Mouse (Mus musculus) embryonic stem cell, embryonic (primary cell): ENCODE results near the gene Ehd4.

ENCODE experiments used
- CTCF ChIA-PET, 4 experiments: fragments of 300-600 bp in 2 of 4; fragments of 350-600 bp in 2 of 4; sonication (Branson Sonifier 250); formaldehyde crosslinking; loops; one replicate each; lab custom pipeline; 2022; ENCODE audit warnings: inconsistent platforms in 2 of 4; lab: Charles Lee
- POLR2A ChIA-PET, 4 experiments: fragments of 300-600 bp in 2 of 4; fragments of 350-600 bp in 2 of 4; sonication (Branson Sonifier 250); formaldehyde crosslinking; loops; one replicate each; lab custom pipeline; 2022; ENCODE audit warnings: antibody characterized with exemption in 4 of 4, inconsistent platforms in 1 of 4; lab: Charles Lee

The Ehd4 gene

DNA sequence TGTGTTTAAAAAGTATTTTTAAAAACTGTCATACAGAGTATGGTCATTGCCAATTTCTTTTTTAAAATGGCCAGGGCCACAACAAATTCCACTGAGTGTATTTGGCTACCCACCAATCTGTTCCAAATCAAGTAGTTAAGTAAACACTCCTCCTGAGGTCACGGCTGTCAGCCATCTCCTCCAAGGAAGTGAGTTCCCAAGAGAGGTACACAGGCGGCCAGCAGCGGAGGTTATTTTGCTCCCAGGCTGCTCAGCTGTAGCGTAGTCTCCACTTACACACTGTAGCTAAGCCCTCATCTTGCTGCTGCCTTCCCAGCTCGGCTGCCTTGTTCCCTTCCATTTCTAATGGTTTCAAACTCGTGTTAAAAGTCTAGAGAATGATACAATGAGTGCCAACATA, 51.5 kb downstream of the Ehd4 start:
- ChIA-PET CTCF (interaction anchor here in 1 of 4 experiments (0.6 kb wide), 1 partner anchor 76 kb away, joined by 3 read pairs; no protein-coding TSS in a partner anchor), POLR2A (interaction anchor here in 1 of 4 experiments (1.0 kb wide), 1 partner anchor 9 kb away, joined by 3 read pairs; no protein-coding TSS in a partner anchor)

DNA sequence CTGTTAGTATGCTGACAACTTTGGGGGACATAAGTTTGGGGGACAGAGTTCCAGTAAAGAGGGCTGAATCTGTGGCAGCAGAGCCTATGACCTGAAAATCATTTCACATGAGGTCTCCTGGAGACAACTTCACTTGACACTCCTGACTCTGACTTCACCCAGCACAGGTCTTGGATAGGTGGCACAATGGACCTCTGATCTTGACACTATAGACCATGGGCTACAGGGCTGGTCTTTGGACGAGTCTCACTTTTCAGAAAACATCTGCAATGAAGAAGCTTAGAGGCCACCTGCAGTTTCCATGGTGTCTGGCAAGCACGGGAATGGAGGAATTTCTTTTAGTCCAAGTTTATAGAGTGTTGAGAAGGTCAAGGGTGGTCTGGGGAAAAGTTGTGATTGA, 52.0 kb downstream of the Ehd4 start:
- ChIA-PET POLR2A (interaction anchor here in 1 of 4 experiments (1.0 kb wide), 1 partner anchor 8 kb away, joined by 3 read pairs; no protein-coding TSS in a partner anchor), CTCF (interaction anchor here in 1 of 4 experiments (0.6 kb wide), 1 partner anchor 76 kb away, joined by 3 read pairs; no protein-coding TSS in a partner anchor)

GRCm38 (mm10) chr2:120101961-120102360, 52.4 kb downstream of the Ehd4 start:
- POLR2A ChIA-PET = no interaction called here
- CTCF ChIA-PET = interaction anchor here in 1 of 4 experiments (0.8 kb wide), 1 partner anchor 72 kb away, joined by 4 read pairs; no protein-coding TSS in a partner anchor

- ChIA-PET CTCF (interaction anchor here in 2 of 4 experiments (0.6 to 1.1 kb wide), 3 partner anchors 17 to 74 kb away, joined by 4 to 6 read pairs (median 4); no protein-coding TSS in a partner anchor), POLR2A (interaction anchor here in 2 of 4 experiments (0.8 to 2.8 kb wide), 5 partner anchors 9 to 242 kb away, joined by 3 to 12 read pairs (median 3); partner anchors contain the start of gene Ehd4 (in 1 of the 2))
These were observed 54.5 kb downstream of the Ehd4 start for GRCm38 (mm10) chr2:120099886-120100285.

DNA sequence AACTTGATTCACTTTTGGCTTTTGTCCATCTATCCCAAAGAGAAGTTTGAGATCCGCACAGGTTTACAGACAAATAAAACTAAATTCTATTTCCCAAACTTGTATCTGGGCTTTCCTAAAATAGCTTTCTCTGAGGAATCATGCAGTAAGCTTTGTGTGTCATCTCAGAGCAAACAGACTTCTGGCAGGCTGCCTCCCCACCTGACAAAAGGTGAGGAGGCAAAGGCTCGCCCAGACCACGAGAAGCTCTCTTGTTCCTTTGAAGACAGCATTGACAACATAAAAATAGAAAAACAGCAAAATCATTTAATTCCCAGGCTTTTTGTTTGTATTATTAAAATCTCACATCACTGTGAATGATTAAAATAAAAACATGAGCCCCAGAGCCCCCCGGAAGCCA, 55.1 kb downstream of the Ehd4 start:
- ChIA-PET POLR2A (interaction anchor here in 3 of 4 experiments (0.5 to 2.8 kb wide), 7 partner anchors 8 to 242 kb away, joined by 3 to 12 read pairs (median 3); partner anchors contain the start of gene Ehd4 (in 1 of the 3)), CTCF (interaction anchor here in 3 of 4 experiments (0.6 to 2.4 kb wide), 4 partner anchors 17 to 74 kb away, joined by 4 to 6 read pairs (median 5); no protein-coding TSS in a partner anchor)

GRCm38 (mm10) chr2:120098781-120099202, 55.6 kb downstream of the Ehd4 start:
- ChIA-PET CTCF (interaction anchor here in 2 of 4 experiments (1.1 to 2.4 kb wide), 3 partner anchors 16 to 75 kb away, joined by 4 to 6 read pairs (median 6); no protein-coding TSS in a partner anchor), POLR2A (interaction anchor here in 3 of 4 experiments (0.5 to 2.8 kb wide), 7 partner anchors 8 to 241 kb away, joined by 3 to 12 read pairs (median 3); partner anchors contain the start of gene Ehd4 (in 1 of the 3))

GRCm38 (mm10) chr2:120097868-120098267, 56.5 kb downstream of the Ehd4 start:
- ChIA-PET POLR2A (interaction anchor here (0.8 to 3.2 kb wide), 11 partner anchors 8 to 423 kb away, joined by 3 to 12 read pairs (median 3); partner anchors contain the start of genes Ehd4 (in 1 of the 4), Gm28042 (in 1 of the 4), Jmjd7 (in 1 of the 4) and Rtf1 (in 1 of the 4)), CTCF (interaction anchor here in 3 of 4 experiments (0.5 to 2.4 kb wide), 4 partner anchors 15 to 176 kb away, joined by 3 to 6 read pairs (median 4); no protein-coding TSS in a partner anchor)

- POLR2A ChIA-PET = interaction anchor here in 2 of 4 experiments (0.8 to 3.2 kb wide), 7 partner anchors 9 to 422 kb away, joined by 3 to 10 read pairs (median 3); partner anchors contain the start of genes Ehd4 (in 1 of the 2) and Rtf1 (in 1 of the 2)
- CTCF ChIA-PET = interaction anchor here in 1 of 4 experiments (0.6 to 1.5 kb wide), 2 partner anchors 28 kb away, joined by 3 read pairs; no protein-coding TSS in a partner anchor
These were observed 57.7 kb downstream of the Ehd4 start for GRCm38 (mm10) chr2:120096711-120097110.

DNA sequence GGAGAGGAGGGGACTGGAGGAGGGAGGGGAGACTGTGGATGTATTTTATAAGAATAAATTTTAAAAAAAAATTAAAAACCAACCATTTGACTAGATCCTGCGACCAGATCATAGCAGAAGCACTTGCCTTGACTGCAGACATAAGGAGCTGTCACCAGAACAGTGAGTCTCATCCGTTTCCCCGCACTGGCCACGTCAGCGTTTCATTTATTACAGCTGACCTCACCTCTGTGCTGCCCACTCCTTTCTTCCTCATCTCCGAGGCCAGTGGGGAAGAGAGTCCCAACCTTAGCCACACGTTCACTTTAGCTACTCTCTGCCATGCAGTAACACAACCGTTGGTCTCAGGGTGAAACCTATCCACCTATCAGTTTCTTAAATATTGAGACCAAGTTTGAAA, 58.2 kb downstream of the Ehd4 start:
- CTCF ChIA-PET = interaction anchor here in 1 of 4 experiments (0.6 kb wide), 1 partner anchor 28 kb away, joined by 3 read pairs; no protein-coding TSS in a partner anchor
- POLR2A ChIA-PET = interaction anchor here in 2 of 4 experiments (1.0 to 3.2 kb wide), 5 partner anchors 10 to 55 kb away, joined by 3 to 10 read pairs (median 3); no protein-coding TSS in a partner anchor

- CTCF ChIA-PET = interaction anchor here in 2 of 4 experiments (0.6 to 1.4 kb wide), 4 partner anchors 9 to 59 kb away, joined by 3 read pairs; partner anchors contain the start of gene Ehd4 (in 1 of the 2)
- POLR2A ChIA-PET = interaction anchor here in 3 of 4 experiments (0.6 to 3.2 kb wide), 6 partner anchors 10 to 308 kb away, joined by 3 to 10 read pairs (median 4); partner anchors contain the start of genes Ehd4 (in 1 of the 3) and Rpap1 (in 1 of the 3)
These were observed 59.2 kb downstream of the Ehd4 start for GRCm38 (mm10) chr2:120095171-120095570.

GRCm38 (mm10) chr2:120093671-120094430, 60.6 kb downstream of the Ehd4 start:
- CTCF ChIA-PET = interaction anchor here (0.6 to 2.1 kb wide), 26 partner anchors 8 to 339 kb away, joined by 3 to 9 read pairs (median 3); partner anchors contain the start of genes Ehd4 (in 1 of the 4) and Mapkbp1 (in 1 of the 4)
- POLR2A ChIA-PET = interaction anchor here in 3 of 4 experiments (0.6 to 2.5 kb wide), 17 partner anchors 9 to 306 kb away, joined by 3 to 10 read pairs (median 3); partner anchors contain the start of genes Ehd4 (in 1 of the 3), Gm28042 (in 1 of the 3), Jmjd7 (in 1 of the 3) and Pla2g4e (in 1 of the 3)

DNA sequence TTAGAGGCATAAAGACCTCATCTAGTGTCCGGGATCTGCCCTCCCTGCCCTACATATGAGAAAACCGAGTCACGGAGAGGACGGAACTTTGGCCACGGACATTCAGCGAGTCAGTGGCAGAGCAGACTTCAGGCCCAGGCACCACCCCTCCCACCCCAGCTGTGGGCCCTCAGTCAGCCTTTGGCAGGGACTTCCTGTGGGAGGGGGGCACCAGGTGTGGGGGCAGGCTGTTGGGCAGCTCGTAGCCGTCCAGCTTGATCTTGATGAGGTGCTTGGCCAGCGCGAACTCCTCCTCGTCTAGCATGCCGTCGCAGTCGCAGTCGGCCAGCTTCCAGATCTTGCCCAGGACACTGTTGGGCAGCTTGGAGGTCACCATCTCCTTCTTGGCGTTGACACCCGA, 63.4 kb downstream of the Ehd4 start:
- POLR2A ChIA-PET = interaction anchor here in 2 of 4 experiments (0.6 to 1.3 kb wide), 3 partner anchors 9 to 462 kb away, joined by 3 to 4 read pairs (median 3); no protein-coding TSS in a partner anchor

DNA sequence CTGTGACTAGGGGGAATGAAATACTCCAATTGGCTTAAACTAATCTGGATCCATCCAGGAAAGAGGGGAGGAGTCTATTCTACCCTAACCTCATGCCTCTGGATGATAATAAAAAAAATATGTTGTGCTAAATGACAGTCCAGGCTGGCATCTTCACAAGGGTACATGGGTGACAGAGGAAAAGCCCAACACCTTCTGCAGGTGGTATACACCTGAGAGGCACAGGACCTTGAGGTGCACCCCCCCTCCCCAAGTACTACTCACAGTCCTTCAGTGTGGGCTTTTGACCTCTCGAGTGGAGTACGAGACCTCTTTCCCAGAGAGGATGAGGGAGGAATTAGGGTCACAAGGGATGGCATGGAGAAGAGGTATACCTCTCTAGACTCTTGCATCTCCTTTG, 66.5 kb downstream of the Ehd4 start:
- ChIA-PET CTCF (interaction anchor here in 1 of 4 experiments (1.5 kb wide), 1 partner anchor 181 kb away, joined by 3 read pairs; no protein-coding TSS in a partner anchor), POLR2A (interaction anchor here in 1 of 4 experiments (0.7 kb wide), 1 partner anchor 9 kb away, joined by 3 read pairs; no protein-coding TSS in a partner anchor)

More for the DNA sequence above, 63.4 kb downstream of the Ehd4 start:
- CTCF ChIA-PET = interaction anchor here in 3 of 4 experiments (1.0 to 1.5 kb wide), 4 partner anchors 9 to 83 kb away, joined by 3 to 4 read pairs (median 3); no protein-coding TSS in a partner anchor

DNA sequence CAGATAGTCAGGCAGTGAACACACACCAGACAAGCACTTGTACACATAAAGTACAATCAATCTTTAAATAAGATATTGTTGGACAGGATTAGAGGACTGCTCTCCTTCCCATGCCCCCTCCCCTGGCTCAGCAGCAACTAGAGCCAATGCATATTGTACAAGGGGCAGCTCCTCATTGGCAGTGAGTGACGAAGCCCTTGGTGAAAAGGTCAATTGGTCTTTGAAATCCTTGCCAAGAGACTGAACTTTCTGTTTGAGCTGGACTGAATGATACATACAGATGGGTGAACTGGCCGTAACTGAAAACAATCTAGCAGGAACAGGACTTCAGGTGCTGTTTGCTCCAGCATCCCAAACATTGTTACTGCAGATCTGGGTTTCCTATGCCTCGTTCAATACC, 67.0 kb downstream of the Ehd4 start:
- ChIA-PET POLR2A (interaction anchor here in 2 of 4 experiments (0.7 to 3.1 kb wide), 4 partner anchors 8 to 230 kb away, joined by 3 to 15 read pairs (median 8); no protein-coding TSS in a partner anchor), CTCF (interaction anchor here (0.5 to 3.0 kb wide), 9 partner anchors 11 to 182 kb away, joined by 3 to 10 read pairs (median 3); no protein-coding TSS in a partner anchor)

DNA sequence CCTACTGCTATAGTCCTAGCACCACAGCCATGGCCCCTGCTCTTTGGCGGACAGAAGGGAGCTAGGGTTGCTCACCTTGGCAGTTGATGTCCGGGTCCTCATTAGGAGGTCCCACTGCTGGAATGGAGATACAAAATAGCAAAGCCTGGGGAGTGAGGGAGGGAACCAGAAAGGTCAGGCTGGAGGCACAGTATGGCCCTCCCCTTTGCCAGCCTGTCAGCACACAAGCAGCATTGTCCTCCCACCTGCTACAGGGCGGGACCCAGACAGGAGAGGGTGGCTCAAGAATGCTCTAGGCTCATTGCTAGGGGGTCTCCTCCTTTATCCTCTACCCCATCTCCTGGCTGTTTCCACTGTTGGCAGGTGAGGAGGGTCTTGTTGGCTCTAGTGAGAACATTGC, 68.4 kb downstream of the Ehd4 start:
- POLR2A ChIA-PET = interaction anchor here in 3 of 4 experiments (0.5 to 3.2 kb wide), 15 partner anchors 8 to 318 kb away, joined by 3 to 16 read pairs (median 5); partner anchors contain the start of genes Ehd4 (in 1 of the 3), Ganc (in 1 of the 3) and Tmem87a (in 1 of the 3)
- CTCF ChIA-PET = interaction anchor here (0.5 to 4.5 kb wide), 23 partner anchors 9 to 886 kb away, joined by 3 to 30 read pairs (median 5); partner anchors contain the start of genes Ehd4 (in 1 of the 4) and Mapkbp1 (in 1 of the 4)

GRCm38 (mm10) chr2:120084593-120085361, 69.6 kb downstream of the Ehd4 start:
- ChIA-PET CTCF (interaction anchor here (0.5 to 4.5 kb wide), 38 partner anchors 9 to 251 kb away, joined by 3 to 30 read pairs (median 4); partner anchors contain the start of genes Ehd4 (in 1 of the 4) and Mapkbp1 (in 1 of the 4)), POLR2A (interaction anchor here (0.5 to 4.6 kb wide), 24 partner anchors 8 to 320 kb away, joined by 3 to 22 read pairs (median 5); partner anchors contain the start of genes Mapkbp1 (in 2 of the 4), Ehd4 (in 1 of the 4), Ganc (in 1 of the 4) and Tmem87a (in 1 of the 4))
